Mouse (Mus musculus) mouse trophoblast stem cell (cell line): Measurements from ENCODE around the gene Cdhr1.
"Not testable (repeated sequence)": the region's sequence is repeated elsewhere in the genome, so short reads cannot be mapped to it uniquely, and the experiment has no call there.

Experiments used
- in situ Hi-C, 2 experiments: fragments of 300-500 bp; cut with MseI, MboI; formaldehyde crosslinking; loops; 2 replicates in 1 of 2; 3 replicates in 1 of 2; pipeline ENCODE4 v1.15.1; 2025

Cdhr1 gene

GRCm38 (mm10) chr14:37097956-37098530, at the start of gene Cdhr1:
Gene Cdhr1 (minus strand): TSS chr14:37098347.
- in situ Hi-C loops = no loop called here

- in situ Hi-C loops = no loop called here
Measured at GRCm38 (mm10) chr14:37139051-37139710, 41.0 kb upstream of the Cdhr1 start.

- in situ Hi-C loops = not testable (repeated sequence)
Measured at GRCm38 (mm10) chr14:37137596-37137995, 39.4 kb upstream of the Cdhr1 start.

GRCm38 (mm10) chr14:37136110-37136509, 38.0 kb upstream of the Cdhr1 start:
- in situ Hi-C loops = no loop called here

GRCm38 (mm10) chr14:37135671-37136070, 37.5 kb upstream of the Cdhr1 start:
- in situ Hi-C loops = no loop called here

GRCm38 (mm10) chr14:37135127-37135593, 37.0 kb upstream of the Cdhr1 start, which contains the start of gene Ghitm:
Gene Ghitm (minus strand): TSS chr14:37135272.
- in situ Hi-C loops = no loop called here

- in situ Hi-C loops = no loop called here
Measured at GRCm38 (mm10) chr14:37134304-37135126, 36.4 kb upstream of the Cdhr1 start.

GRCm38 (mm10) chr14:37127652-37128051, 29.5 kb upstream of the Cdhr1 start:
- in situ Hi-C loops = no loop called here

- in situ Hi-C loops = no loop called here
Measured at GRCm38 (mm10) chr14:37119233-37119632, 21.1 kb upstream of the Cdhr1 start.

GRCm38 (mm10) chr14:37113922-37114321, 15.8 kb upstream of the Cdhr1 start, which contains the start of gene 2610528A11Rik:
Gene 2610528A11Rik (minus strand): TSS chr14:37114022.
- in situ Hi-C loops = no loop called here

- in situ Hi-C loops = no loop called here
Measured at GRCm38 (mm10) chr14:37112931-37113330, 14.8 kb upstream of the Cdhr1 start.

GRCm38 (mm10) chr14:37111371-37111770, 13.2 kb upstream of the Cdhr1 start:
- in situ Hi-C loops = no loop called here

GRCm38 (mm10) chr14:37110456-37110855, 12.3 kb upstream of the Cdhr1 start:
- in situ Hi-C loops = no loop called here

- in situ Hi-C loops = no loop called here
Measured at GRCm38 (mm10) chr14:37109975-37110374, 11.8 kb upstream of the Cdhr1 start.

GRCm38 (mm10) chr14:37109460-37109859, 11.3 kb upstream of the Cdhr1 start:
- in situ Hi-C loops = no loop called here

- in situ Hi-C loops = no loop called here
Measured at GRCm38 (mm10) chr14:37105846-37106245, 7.7 kb upstream of the Cdhr1 start.

- in situ Hi-C loops = no loop called here
Measured at GRCm38 (mm10) chr14:37104747-37105146, 6.6 kb upstream of the Cdhr1 start.

GRCm38 (mm10) chr14:37102484-37102883, 4.3 kb upstream of the Cdhr1 start:
- in situ Hi-C loops = no loop called here

- in situ Hi-C loops = no loop called here
Measured at GRCm38 (mm10) chr14:37101531-37101930, 3.4 kb upstream of the Cdhr1 start.

- in situ Hi-C loops = no loop called here
Measured at GRCm38 (mm10) chr14:37095556-37095955, 2.6 kb downstream of the Cdhr1 start.

- in situ Hi-C loops = no loop called here
Measured at GRCm38 (mm10) chr14:37094436-37094835, 3.7 kb downstream of the Cdhr1 start.

- in situ Hi-C loops = no loop called here
Measured at GRCm38 (mm10) chr14:37083755-37084154, 14.4 kb downstream of the Cdhr1 start.
